Mouse (Mus musculus) frontal cortex, postnatal 10 days (tissue): ENCODE measurements at regions not wholly inside any gene's neighbourhood (a gene's known extent, or its start where the extent isn't known, plus 50 kb on each side); places are given as distances from the start of the nearest gene placed in this dataset.
"Not testable (repeated sequence)": the region's sequence is repeated elsewhere in the genome, so short reads cannot be mapped to it uniquely, and the experiment has no call there.

ENCODE experiments used
- DNase-seq, 2 experiments: peaks; one replicate each; pipeline ENCODE4 v3.0.0; 2022; ENCODE audit warnings: low spot score in 2 of 2, mixed read lengths in 1 of 2

DNA sequence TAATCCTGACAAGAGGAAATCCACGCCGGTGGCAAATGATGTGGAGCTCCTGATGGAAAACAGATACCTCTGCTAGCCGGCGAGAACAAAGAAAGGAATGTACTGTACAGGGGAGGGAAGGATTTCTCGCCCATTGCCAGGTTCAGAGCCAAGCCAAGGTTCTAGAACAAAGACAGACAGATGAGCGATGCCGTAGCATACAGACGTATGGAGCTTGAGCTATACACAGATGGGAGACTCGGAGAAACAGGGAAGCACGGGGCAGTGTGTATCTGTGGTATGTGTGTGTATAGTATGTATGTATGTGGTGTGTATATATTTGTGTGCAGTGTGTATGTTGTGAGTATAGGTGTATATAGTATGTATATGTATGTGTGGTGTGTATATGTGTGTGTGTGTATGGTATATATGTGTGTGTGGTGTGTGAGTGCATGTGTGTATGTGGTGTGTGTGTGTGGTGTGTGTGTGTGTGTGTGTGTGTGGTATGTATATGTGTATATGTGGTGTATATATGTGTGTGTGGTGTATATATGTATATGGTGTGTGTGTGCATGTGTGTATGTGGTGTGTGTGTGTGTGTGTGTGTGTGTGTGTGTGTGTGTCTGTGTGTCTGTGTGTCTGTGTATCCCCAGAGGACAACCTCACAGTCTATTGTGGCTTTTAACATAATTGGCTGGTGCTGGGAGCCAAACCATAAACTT, 140.6 kb downstream of the Cand1 start:
- no peak for DNase-seq

- no peak for DNase-seq
Observed at GRCm38 (mm10) chr10:119094166-119094565, 145.7 kb downstream of the Cand1 start.

DNA sequence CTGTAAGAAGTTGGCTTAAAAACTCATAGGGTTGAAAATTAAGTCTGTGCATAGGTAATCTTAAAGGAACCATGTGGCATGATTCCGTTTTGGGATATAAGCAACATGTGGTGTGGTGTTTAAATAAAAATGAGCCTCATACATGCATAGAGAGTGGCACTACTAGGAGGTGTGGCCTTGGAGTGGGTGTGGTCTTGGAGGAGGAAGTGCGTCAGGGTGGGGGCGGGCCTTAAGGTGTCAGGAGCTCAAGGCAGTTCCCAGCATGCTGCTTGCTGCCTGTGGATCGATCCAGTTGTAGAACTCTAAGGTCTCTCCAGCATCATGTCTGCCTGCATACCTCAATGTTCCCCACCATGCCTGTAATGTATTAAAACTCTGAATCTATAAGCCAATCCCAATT, 152.0 kb downstream of the Cand1 start:
- DNase-seq: no peak

- DNase-seq: no peak
Observed at GRCm38 (mm10) chr10:119087071-119087665, 152.7 kb downstream of the Cand1 start.

- DNase-seq: no peak
Observed at GRCm38 (mm10) chr10:119086450-119086849, 153.4 kb downstream of the Cand1 start.

DNA sequence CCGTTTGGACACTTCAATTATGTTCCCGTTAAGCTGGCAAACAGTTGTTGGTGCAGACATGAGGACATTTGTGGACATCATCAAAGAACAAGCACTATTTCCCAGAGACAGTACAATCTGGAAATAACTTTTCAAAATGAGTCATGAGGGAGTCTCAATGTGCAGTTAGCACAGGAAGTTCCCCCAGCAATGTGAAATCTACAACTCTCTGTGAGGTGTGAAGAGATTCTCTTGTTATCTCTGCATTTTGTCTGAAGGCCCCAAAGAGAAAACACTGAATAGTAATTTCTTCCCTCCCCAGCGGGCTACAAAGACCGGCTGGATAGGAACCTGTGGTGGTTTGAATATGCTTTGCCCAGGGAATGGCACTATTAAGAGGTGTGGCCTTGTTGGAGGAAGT, 156.4 kb downstream of the Cand1 start:
- DNase-seq: no peak

- DNase-seq: no peak
Observed at GRCm38 (mm10) chr10:119082861-119083260, 157.0 kb downstream of the Cand1 start.

- DNase-seq: not testable (repeated sequence)
Observed at GRCm38 (mm10) chr10:119081766-119082165, 158.1 kb downstream of the Cand1 start.

DNA sequence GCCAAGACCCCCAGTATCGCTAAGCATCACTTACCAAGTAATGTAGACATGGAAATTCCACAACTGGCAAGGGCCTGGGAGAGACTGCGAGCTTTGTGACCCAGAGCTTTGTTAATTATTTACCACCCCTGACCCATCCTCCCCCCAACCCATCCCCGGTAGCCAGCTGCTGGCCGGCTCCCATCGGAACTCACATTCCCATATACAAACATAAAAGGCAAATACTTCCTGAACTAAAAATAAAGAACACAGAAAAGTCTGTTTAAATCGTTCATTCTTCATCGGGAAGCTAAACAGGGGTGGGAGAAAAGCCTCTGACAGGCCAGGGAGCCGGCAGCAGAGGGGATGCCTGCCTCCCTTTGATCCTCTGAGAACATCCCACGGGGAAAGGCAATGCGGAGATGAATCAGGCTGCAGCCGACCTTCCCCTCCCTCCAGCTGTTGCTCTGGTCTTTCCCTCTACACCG, 163.7 kb downstream of the Cand1 start:
- no peak for DNase-seq

DNA sequence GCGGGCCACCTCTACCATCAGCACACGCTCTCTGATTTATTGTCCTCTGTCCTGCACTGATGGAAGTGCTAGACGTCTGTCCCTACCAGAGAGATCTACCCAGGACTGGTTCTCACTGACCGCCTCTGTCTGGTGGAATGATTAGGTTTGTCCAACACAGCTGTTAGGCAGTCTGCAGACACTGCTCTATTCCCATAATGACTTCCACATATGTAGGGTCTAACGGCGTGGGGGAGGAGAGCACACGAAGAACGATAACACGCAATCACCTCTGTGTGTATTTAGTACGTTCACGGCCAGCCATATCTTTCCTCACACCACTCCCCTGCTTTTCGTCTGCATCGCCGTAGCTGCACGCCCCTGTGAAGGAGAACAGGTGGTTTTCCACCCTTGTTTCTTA, 165.0 kb downstream of the Cand1 start:
- no peak for DNase-seq

DNA sequence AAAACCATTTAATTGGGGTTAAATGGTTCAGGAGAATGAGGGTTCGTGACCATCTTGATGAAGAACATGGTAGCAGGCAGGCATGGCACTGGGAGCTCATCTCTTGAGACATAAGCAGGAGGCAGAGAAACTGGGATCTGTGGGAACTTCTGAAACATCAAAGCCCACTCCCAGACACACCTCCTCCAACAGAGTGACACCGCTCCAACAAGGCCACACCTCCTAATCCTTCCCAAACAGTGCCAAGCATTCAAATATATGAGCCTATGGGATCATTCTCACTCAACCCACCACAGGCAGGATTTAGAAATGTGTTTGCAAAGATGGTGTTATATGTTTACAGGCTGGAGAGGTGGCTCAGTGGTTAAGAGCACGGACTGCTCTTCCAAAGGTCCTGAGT, 165.9 kb downstream of the Cand1 start:
- no peak for DNase-seq

DNA sequence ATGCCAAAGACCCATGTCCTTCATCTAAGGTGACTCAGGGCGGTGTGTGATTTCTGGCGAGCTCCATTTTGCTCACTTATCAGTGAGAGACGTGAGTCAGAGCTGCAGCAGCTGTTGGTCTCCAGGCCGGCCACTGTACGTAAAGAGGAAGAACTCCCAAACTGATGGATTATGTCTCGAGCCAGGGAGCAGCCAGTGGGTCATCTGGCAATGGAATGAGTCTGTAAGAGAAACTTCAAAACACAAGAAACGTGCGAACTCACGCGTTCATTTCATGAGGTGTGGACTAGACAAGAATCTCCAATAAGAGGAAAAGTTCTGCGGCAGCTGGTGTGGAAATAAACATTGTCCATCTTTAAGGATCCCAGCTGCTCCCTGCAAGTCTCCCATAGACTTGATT, 170.4 kb downstream of the Cand1 start:
- no peak for DNase-seq

DNA sequence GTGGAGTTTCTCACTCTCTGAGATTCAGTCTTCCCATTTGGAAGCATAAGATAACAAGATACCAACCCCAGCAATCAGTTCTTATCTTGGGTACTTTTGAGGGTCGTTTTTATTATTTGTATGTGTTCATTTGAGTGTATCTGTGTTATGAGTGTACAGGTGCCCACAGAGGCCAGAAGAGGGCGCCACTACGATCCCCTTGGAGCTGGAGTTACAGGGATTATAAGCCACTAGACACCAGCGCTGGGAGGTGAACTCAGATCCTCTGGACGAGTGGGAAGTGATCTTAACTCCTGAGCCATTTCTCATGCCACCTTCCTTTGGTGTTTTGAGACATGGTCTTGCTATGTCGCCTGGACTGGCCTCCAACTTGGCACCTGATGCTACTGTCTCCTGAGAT, 172.0 kb downstream of the Cand1 start:
- DNase-seq: no peak

- DNase-seq: no peak
Observed at GRCm38 (mm10) chr10:119067366-119067765, 172.5 kb downstream of the Cand1 start.

GRCm38 (mm10) chr10:119065974-119066373, 173.9 kb downstream of the Cand1 start:
- peak; percentile 28 to 61 for DNase-seq

DNA sequence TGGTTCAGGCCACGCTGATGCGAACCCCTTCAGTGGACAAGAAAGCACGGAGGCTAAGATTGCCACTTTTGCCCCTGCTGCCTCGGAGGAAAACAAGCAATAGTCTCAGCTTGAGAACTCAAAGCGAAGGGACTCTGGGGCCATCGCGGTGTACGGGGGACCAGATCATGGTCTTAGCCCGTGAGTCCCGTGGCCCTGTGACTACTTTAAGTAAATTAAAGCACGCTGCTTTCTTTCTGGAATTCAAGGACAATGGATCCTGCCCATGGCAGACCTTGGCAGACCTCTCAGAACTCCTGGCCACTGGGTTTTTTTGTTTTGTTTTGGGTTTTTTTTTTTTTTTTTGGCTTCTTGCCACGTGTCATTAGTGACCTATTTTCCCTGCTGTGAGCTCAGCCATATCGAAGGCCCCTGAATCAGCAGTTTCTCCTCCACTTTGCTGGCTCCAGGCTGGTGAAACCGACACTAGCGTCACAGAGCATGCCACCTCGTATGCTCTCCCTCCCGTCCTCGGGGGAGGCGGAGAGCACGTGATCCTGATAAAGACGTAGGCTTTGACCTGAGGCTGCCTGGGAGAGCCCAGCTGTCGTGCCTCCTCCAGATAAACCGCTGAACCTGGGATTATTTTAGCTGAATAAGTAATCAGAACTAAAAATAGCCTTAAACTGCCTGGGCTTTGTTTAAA, 174.6 kb downstream of the Cand1 start:
- peak; percentile 30 to 53 for DNase-seq

DNA sequence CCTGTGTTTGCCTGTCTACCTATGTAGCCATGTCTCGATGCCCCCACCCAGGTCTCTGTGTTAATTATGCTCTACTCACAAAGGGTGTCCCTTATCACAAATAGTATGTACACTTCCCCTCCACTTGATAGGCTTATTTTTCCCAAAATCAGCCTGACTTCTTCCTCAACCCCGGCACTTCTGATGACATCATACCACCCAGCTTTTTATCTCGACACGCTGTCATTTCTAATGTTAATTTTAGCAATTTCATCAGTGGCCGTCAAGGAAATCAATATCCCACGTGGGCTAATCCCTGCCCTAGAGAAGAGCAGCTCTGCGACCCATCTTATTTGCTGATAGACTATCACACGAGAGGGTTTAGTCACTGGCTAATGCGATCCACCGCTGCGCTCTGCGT, 175.6 kb downstream of the Cand1 start:
- no peak for DNase-seq

- no peak for DNase-seq
Observed at GRCm38 (mm10) chr10:119063209-119063699, 176.6 kb downstream of the Cand1 start.

GRCm38 (mm10) chr10:119061958-119062599, 177.8 kb downstream of the Cand1 start:
- DNase-seq: no peak

DNA sequence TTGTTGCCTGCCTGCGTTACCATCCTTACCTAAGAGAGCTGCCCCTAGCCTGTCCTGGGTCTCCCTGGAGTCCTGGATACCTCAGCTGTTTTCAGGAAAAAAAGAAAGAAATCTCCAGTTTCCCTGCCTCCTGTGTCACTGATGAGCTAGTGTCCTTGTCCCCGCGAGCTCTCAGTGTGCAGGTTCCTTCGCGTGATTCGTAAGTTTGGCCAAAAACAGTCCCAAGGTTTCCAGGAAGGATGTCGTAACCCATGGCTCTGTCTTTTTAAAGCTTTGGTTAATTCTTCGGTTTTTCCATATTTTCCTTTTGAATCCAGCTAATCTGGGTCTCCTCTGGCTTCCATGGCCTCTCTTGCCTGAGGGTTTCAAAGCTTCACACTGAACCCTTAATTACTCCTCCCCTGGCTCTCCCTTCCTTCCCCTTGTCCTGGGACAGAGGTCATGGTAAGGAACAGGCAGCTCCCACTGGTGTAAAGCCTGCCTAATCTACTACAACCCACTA, 178.5 kb downstream of the Cand1 start:
- no peak for DNase-seq

DNA sequence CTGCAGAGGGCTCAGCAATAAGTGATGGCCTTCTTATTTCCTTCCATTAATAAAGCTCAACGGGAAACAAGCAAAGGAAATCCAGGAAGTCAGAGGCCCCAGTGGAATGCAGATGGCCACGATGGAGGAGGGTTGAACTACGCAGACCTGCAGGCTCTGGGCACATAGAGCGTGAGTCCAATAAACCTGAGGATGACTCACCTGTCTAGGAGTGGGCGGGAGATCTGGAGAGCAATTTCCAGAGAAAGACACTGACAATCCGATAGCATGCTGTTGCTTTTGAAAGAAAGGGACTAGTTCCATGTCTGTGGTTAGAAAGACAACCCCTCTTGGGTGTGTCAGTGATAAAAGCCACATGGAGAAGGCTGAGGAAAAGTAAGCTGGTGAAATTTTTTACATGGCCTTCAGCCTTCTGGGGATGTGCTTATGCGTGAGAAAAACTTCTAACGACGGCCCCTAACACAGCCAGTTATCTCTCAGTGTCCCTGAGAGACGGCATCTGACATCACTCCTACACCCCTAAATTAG, 181.3 kb downstream of the Cand1 start:
- no peak for DNase-seq
